Mouse (Mus musculus): ENCODE results near the gene Actbl2.

DNA sequence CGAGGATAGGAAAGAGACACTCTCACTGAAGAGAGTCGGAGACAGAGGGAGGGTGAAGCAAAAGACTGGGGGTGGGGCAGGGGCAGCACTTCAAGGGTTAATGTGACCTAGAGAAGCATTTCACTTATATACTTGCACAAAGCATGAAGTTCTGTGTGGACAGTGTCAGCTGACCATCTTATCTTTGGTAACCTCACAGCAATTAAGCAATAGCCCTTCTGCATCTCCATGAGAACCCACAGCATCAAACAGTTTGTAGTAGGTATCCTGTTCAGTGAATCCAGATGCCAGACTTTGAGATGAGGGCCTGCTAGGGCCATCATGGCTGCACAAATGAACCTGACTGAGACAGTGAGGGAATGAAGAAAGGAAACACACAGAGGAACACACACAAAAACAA, 8.4 kb downstream of the Actbl2 start:
- TF ChIP-seq CTCF (IDR thresholded peaks at IDR 0.05; ENCODE audit: low read depth) = no peak
- no peak for TF ChIP-seq EP300 (IDR thresholded peaks at IDR 0.05; ENCODE audit: low read depth)

All from liver, postnatal 0 days (tissue).